Mouse (Mus musculus) heart, adult 2 months (tissue): ENCODE results near the gene Hvcn1.

Experiments
- CTCF ChIP-seq: fragments of 200-600 bp; IDR thresholded peaks from 2 replicates; pipeline ENCODE4 v1.8.1; 2022; ENCODE audit warnings: antibody characterized with exemption, mild to moderate bottlenecking, moderate library complexity
- EP300 ChIP-seq: fragments of 200-500 bp; IDR thresholded peaks from 2 replicates; pipeline ENCODE4 v1.6.1; 2011; ENCODE audit warnings: low read depth, low read length, control low read depth; ENCODE audit not compliant: insufficient read depth
- POLR2A ChIP-seq: fragments of 200-500 bp; IDR thresholded peaks from 2 replicates; pipeline ENCODE4 v1.6.1; 2011; ENCODE audit warnings: mild to moderate bottlenecking, low read depth, low read length, control low read depth; ENCODE audit not compliant: insufficient read depth

DNA sequence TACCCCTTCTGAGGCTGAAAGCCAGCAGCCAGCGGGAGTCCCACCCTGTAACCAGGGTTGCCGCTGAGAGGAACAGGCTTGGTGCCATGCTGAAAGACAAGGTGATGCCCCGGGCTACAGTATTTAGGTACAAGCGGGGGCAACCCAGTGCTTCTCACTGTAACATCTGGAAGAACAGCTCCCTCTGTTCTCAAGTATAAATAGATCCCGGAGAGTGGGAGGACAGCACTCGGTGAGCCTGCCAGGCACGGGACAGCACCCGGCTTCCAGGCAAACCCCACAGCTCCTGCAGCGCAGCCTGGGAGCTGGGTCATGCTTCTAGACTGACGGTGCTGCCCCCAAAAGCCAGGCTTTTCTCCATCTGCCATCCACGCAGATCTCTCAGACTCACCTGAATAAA lies 40.9 kb downstream of the Hvcn1 start:
- no peak for TF ChIP-seq POLR2A
- no peak for TF ChIP-seq CTCF
- peak; percentile 85 for TF ChIP-seq EP300
